Mouse (Mus musculus) midbrain, embryonic 11.5 days (tissue): Measurements from ENCODE around the gene Gm19402. TPM values are rescaled to one million over a fixed set of nuclear protein-coding genes. Genes with fewer than 3 reads are reported as not detected.
"Not testable (repeated sequence)": the region's sequence is repeated elsewhere in the genome, so short reads cannot be mapped to it uniquely, and the experiment has no call there.

Experiments
- ATAC-seq: fragments of 200-750 bp; cut with Nextera tagmentation; 2 replicates; pipeline ENCODE4 v1.8.0; 2017; ENCODE audit warnings: moderate TSS enrichment, moderate library complexity; ENCODE audit not compliant: low FRiP score
- DNase-seq: peaks from one replicate; pipeline ENCODE4 v3.0.0; 2015; ENCODE audit warnings: low spot score; ENCODE audit errors: missing footprints
- H3K27ac ChIP-seq: fragments of 300-500 bp; sonication (generic); 2 replicates; pipeline ENCODE4 v1.5.1; 2014; ENCODE audit warnings: low read depth, low read length
- H3K27me3 ChIP-seq: fragments of 300-500 bp; sonication (generic); 2 replicates; pipeline ENCODE4 v1.6.1; 2014; ENCODE audit warnings: mild to moderate bottlenecking, low read length, moderate library complexity, mixed read lengths; ENCODE audit not compliant: control insufficient read depth, insufficient read depth
- H3K36me3 ChIP-seq: fragments of 300-500 bp; sonication (generic); 2 replicates; pipeline ENCODE4 v1.6.1; 2014; ENCODE audit warnings: mild to moderate bottlenecking, low read length, moderate library complexity, mixed read lengths; ENCODE audit not compliant: control insufficient read depth, insufficient read depth
- H3K4me1 ChIP-seq: fragments of 300-500 bp; sonication (generic); 2 replicates; pipeline ENCODE4 v1.6.1; 2014; ENCODE audit warnings: low read length; ENCODE audit not compliant: control insufficient read depth, insufficient read depth
- H3K4me2 ChIP-seq: fragments of 300-500 bp; sonication (generic); 2 replicates; pipeline ENCODE4 v1.6.1; 2014; ENCODE audit warnings: mild to moderate bottlenecking, moderate library complexity
- H3K4me3 ChIP-seq: fragments of 300-500 bp; sonication (generic); 2 replicates; pipeline ENCODE4 v1.5.1; 2014; ENCODE audit warnings: low read depth, low read length
- H3K9ac ChIP-seq: fragments of 300-500 bp; sonication (generic); 2 replicates; pipeline ENCODE4 v1.6.1; 2014; ENCODE audit warnings: low read length
- H3K9me3 ChIP-seq: fragments of 300-500 bp; sonication (generic); 2 replicates; pipeline ENCODE4 v1.6.1; 2016; ENCODE audit warnings: low read length; ENCODE audit not compliant: control insufficient read depth
- WGBS: fragments of 180-500 bp; shearing (Covaris S2); extraction: QIAGEN DNeasy Blood & Tissue Kit; methylation state at CpG from one replicate; pipeline ENCODE4 v1.1.7; 2014; 5-methylcytosine and 5-hydroxymethylcytosine counted together
- polyA plus RNA-seq: library from polyadenylated mRNA; unstranded; fragments of >200 nt; fragmentation: Nextera tagmentation; extraction: Ambion mirVana; gene quantifications from 2 replicates; pipeline ENCODE4 v1.2.1, GENCODE M21; 2014

Gene Gm19402
- polyA plus RNA-seq, 1 experiment from 2014 or later: not detected

DNA sequence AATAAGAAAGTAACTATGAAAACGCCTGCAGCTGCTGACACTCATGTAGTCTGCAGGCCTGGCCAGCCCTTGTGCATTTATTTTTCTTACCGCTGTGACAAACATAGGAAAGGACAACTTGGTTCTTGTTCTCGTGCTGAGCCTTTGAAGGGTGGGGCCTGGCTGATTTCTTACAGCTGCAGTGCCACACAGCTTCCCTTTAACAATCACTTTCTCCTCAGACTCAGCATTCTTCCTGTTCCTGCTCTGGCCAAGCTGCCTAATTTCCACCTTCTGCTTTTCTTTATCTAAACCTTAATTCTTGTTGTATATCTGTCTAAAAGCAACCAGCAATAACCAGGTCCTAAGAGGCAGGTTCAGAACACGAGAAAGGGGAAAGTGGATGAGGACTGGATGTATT lies 23.2 kb upstream of the Gm19402 start:
- no peaks in the 10 kb centered on the region for H3K4me1 ChIP-seq
- 71% methylated on average over 4 of the region's 4 CpGs for WGBS
- no peak for DNase-seq
- H3K4me3 ChIP-seq: no peak overlapping the region
- H3K36me3 ChIP-seq: no peaks in the 10 kb centered on the region
- ATAC-seq: no peak
- H3K27me3 ChIP-seq: no peaks in the 10 kb centered on the region
- no peak overlapping the region for H3K9ac ChIP-seq
- no peak overlapping the region for H3K4me2 ChIP-seq
- no peak overlapping the region for H3K27ac ChIP-seq
- H3K9me3 ChIP-seq: no peaks in the 10 kb centered on the region

DNA sequence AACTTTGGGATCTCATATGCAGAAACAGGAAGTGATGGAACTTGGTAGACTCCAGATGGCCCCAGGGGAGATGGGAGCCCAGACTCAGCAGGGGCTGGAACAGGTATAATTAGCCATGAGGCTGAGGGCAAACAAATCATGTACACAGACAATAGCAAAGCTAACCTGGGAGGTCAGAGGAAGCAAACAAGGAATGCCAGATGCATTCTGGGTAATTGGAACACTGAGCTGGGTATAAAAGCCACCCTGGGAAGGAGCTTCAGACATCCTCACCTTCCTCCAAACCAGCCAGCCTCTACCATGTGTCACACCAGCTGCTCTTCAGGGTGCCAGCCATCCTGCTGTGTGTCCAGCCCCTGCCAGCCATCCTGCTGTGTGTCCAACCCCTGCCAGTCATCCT lies 20.6 kb upstream of the Gm19402 start, which contains the start of gene Gm10024:
Gene Gm10024 (plus strand): TSS at position 301 of the 400 bp plus-strand sequence.
- H3K4me2 ChIP-seq, H3K9ac ChIP-seq, H3K36me3 ChIP-seq, H3K27me3 ChIP-seq, H3K4me3 ChIP-seq, H3K9me3 ChIP-seq, ATAC-seq, H3K27ac ChIP-seq, DNase-seq, H3K4me1 ChIP-seq: not testable (repeated sequence)

DNA sequence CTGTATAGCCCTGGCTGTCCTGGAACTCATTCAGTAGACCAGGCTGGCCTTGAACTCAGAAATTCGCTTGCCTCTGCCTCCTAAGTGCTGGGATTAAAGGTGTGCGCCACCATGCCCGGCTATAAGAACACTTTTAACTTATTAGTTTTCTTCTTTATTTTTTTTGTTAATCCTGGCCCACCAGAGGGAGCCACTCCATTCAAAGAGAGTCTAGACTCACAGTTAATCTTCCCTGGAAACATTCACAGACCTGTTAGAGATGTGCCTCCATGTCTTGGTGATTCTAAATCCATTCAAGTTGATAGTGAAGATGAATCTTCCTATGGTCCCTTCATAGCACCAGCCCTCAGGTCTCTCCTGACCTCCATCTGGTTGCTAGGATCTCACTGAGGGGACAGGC lies 19.3 kb upstream of the Gm19402 start:
- H3K4me1 ChIP-seq: no peaks in the 10 kb centered on the region
- H3K4me3 ChIP-seq: no peak overlapping the region
- 0 out of 2 replicates have a peak, but pooled peaks cover 2% of the 10 kb centered on the region for H3K9me3 ChIP-seq
- no peak overlapping the region for H3K4me2 ChIP-seq
- 87% methylated on average over 3 of the region's 3 CpGs for WGBS
- DNase-seq (no peak), ATAC-seq (no peak)
- no peak overlapping the region for H3K27ac ChIP-seq
- H3K27me3 ChIP-seq: no peaks in the 10 kb centered on the region
- H3K36me3 ChIP-seq: no peaks in the 10 kb centered on the region
- H3K9ac ChIP-seq: no peak overlapping the region

GRCm38 (mm10) chr10:77706326-77706725 lies 15.8 kb upstream of the Gm19402 start, which contains the start of gene Gm10272:
Gene Gm10272, plus strand, starts transcription at chr10:77706626.
- Histone ChIP-seq H3K9ac (no peak within 1 kb of the TSS), H3K9me3 (peaks cover 2% of the 10 kb centered on the region; the same call in 1 of the 2 replicates), H3K27ac (no peak within 1 kb of the TSS), H3K4me2 (no peak within 1 kb of the TSS), H3K4me3 (no peak within 1 kb of the TSS), H3K27me3 (no peaks in the 10 kb centered on the region), H3K36me3 (no peaks in the 10 kb centered on the region), H3K4me1 (no peaks in the 10 kb centered on the region)
- 83% methylated on average over 1 of the region's 1 CpGs for WGBS
- no peak for DNase-seq
- ATAC-seq: no peak

DNA sequence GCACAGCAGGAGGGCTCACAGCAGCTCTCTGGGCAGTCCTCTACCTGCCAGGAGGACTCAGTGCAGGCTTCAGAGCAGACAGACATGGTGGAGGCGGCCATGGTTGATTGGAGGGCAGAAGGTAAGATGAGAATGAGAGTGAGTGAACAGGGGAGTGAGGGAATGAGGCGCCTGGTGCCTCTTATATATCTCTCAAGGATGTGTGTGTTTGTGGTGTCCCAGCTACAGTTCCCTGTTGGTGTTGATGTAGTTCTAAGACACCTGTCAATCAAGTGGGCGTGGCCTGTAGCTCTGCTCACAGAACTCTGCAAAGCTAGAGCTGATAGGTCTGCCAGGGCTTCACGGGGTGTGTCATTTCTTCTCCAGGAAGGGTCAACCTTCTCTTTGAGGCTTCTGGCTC lies 6.6 kb upstream of the Gm19402 start, which contains the start of gene Gm9508:
Gene Gm9508 (minus strand): TSS at position 101 of the 400 bp plus-strand sequence.
- no peak for ATAC-seq
- no peak within 1 kb of the TSS for H3K4me3 ChIP-seq

DNA sequence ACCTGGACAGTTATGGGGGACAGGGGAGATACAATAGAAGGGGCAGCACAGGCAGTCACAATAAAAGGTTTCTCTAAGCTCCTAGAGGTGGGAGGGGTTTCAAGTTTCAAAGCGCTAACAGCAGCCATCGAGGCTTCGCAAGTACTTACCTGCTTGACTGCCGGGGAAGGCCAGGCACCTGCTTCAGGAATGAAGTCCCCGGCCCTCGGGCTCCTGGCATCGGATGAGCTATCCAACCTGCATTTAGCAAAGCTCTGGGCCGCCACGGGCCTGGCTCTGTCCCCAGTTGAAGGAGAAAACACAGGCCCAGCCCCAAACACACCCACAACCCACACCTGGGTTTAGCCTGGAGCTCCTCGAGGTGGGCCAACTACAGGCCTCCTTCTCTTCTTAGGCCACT lies 3.5 kb downstream of the Gm19402 start:
- H3K36me3 ChIP-seq: no peaks in the 10 kb centered on the region
- no peaks in the 10 kb centered on the region for H3K9me3 ChIP-seq
- H3K27me3 ChIP-seq: peaks cover 17% of the 10 kb centered on the region
- H3K9ac ChIP-seq: no peak overlapping the region
- H3K4me2 ChIP-seq: no peak overlapping the region
- H3K27ac ChIP-seq: no peak overlapping the region
- 0 out of 2 replicates have a peak, but pooled peaks cover 2% of the 10 kb centered on the region for H3K4me1 ChIP-seq
- WGBS: 35% methylated on average over 10 of the region's 10 CpGs
- no peak overlapping the region for H3K4me3 ChIP-seq
- no peak for DNase-seq
- ATAC-seq: no peak

More for the DNA sequence above, 6.6 kb upstream of the Gm19402 start, which contains the start of gene Gm9508:
- 41% methylated on average over 4 of the region's 4 CpGs for WGBS
- Histone ChIP-seq H3K9me3 (no peaks in the 10 kb centered on the region), H3K9ac (no peak within 1 kb of the TSS), H3K4me1 (no peaks in the 10 kb centered on the region), H3K27me3 (no peaks in the 10 kb centered on the region), H3K4me2 (no peak within 1 kb of the TSS), H3K27ac (no peak within 1 kb of the TSS), H3K36me3 (no peaks in the 10 kb centered on the region)
- no peak for DNase-seq

- Histone ChIP-seq H3K27me3 (peaks cover 17% of the 10 kb centered on the region), H3K9me3 (no peaks in the 10 kb centered on the region), H3K27ac (no peak within 1 kb of the TSS), H3K4me1 (0 out of 2 replicates have a peak, but pooled peaks cover 2% of the 10 kb centered on the region), H3K9ac (no peak within 1 kb of the TSS), H3K4me3 (no peak within 1 kb of the TSS), H3K4me2 (no peak within 1 kb of the TSS), H3K36me3 (no peaks in the 10 kb centered on the region)
- no peak for DNase-seq
- 6% methylated on average over 22 of the region's 22 CpGs for WGBS
- no peak for ATAC-seq
These were observed 4.5 kb downstream of the Gm19402 start, which contains the start of gene Tspear for GRCm38 (mm10) chr10:77685895-77686664. Gene Tspear, plus strand, starts transcription at chr10:77686569.

DNA sequence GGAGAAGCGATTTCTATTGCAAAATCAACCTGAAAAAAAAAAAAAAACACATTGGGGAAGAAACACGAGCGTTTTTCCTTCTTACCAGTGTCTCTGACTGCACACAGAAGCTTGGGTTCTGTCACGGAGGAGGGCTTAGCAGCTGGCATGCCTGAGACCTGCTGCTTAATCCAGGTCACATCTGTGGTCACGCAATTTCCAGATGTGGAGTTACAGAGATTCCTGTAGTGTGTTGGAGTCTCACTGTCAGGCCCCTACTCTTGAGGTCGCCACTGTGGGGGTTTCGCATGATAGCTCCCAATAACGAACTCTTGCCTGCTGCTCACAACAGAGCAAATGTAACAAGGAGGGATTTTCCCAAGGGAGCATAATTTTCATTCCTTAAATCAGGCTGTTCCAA lies 6.4 kb downstream of the Gm19402 start:
- peaks cover 17% of the 10 kb centered on the region for H3K27me3 ChIP-seq
- H3K4me2 ChIP-seq: no peak overlapping the region
- 36% methylated on average over 8 of the region's 8 CpGs for WGBS
- DNase-seq (no peak), ATAC-seq (no peak)
- H3K36me3 ChIP-seq: no peaks in the 10 kb centered on the region
- H3K4me1 ChIP-seq: 0 out of 2 replicates have a peak, but pooled peaks cover 2% of the 10 kb centered on the region
- H3K9ac ChIP-seq: no peak overlapping the region
- H3K27ac ChIP-seq: no peak overlapping the region
- no peak overlapping the region for H3K4me3 ChIP-seq
- H3K9me3 ChIP-seq: no peaks in the 10 kb centered on the region

- H3K27me3 ChIP-seq: peaks cover 23% of the 10 kb centered on the region
- no peak overlapping the region for H3K9ac ChIP-seq
- H3K27ac ChIP-seq: no peak overlapping the region
- 0 out of 2 replicates have a peak, but pooled peaks cover 3% of the 10 kb centered on the region for H3K4me1 ChIP-seq
- ATAC-seq (no peak), DNase-seq (no peak)
- H3K4me3 ChIP-seq: no peak overlapping the region
- WGBS: 74% methylated on average over 7 of the region's 7 CpGs
- H3K36me3 ChIP-seq: no peaks in the 10 kb centered on the region
- no peaks in the 10 kb centered on the region for H3K9me3 ChIP-seq
- no peak overlapping the region for H3K4me2 ChIP-seq
These were observed 7.6 kb downstream of the Gm19402 start for GRCm38 (mm10) chr10:77682994-77683393.
